In the genomic region with DNA sequence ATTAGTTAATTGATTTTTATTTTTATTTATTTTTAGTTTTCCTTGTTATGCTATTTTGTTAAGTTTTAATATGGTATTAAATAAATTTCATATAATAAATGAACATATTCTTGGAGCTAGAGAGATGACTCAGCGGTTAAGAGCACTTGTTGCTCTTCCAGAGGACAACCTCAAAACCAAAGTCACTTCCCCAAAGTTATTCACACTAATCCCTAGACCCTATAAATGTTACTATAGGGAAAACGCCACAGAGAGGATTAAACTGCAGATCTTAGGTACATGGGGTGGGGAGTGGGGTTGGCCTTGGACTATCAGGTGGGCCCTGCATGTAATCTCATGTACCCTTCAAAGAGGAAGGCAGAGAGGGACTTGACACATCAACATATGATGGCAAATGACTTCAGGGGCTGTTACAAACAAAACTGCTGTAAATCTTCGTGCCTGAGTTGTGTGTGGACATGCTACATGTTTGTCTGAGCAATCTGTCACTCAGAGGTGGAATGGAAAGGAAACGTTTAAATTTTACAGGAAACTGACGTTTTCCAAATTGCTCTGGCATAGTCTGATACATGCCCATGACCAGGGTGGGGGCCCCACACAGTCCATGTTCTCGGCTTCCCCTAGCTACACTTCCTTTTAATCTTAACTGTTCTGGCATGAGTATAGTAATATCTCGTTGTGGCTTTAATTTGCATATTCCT, we compare ENCODE assay signal across 16 mouse cellular contexts.
"Had no signal": no experiment of that assay in that cellular context is flagged by ENCODE, and none has a peak within 500 bp of the region (broad histone marks: within the 10 kb centered on the region; RNA-seq: fewer than 3 reads in every experiment).

No protein-coding gene starts in this region.

- H3K9ac ChIP-seq: liver, postnatal 0 days; lung, embryonic 15.5 days; midbrain, embryonic 13.5 days; midbrain, embryonic 15.5 days; neural tube, embryonic 12.5 days; stomach, embryonic 15.5 days had no signal

- H3K4me1 ChIP-seq: lung, embryonic 15.5 days; midbrain, embryonic 13.5 days; midbrain, embryonic 15.5 days; neural tube, embryonic 12.5 days; stomach, embryonic 15.5 days had no signal

- ATAC-seq: liver, postnatal 0 days; lung, postnatal 0 days; midbrain, embryonic 13.5 days; midbrain, embryonic 15.5 days had no signal

- H3K4me3 ChIP-seq: lung, embryonic 15.5 days; midbrain, embryonic 13.5 days; midbrain, embryonic 15.5 days; neural tube, embryonic 12.5 days; stomach, embryonic 15.5 days had no signal

- DNase-seq: liver, postnatal 0 days; lung, adult 2 months; lung, postnatal 14 days; lung, postnatal 36 days; right cerebral cortex, postnatal 14 days; thymus, adult 2 months; thymus, postnatal 25 days; thymus, postnatal 4 days had no signal

- H3K27me3 ChIP-seq: lung, embryonic 15.5 days; midbrain, embryonic 13.5 days; midbrain, embryonic 15.5 days; neural tube, embryonic 12.5 days; stomach, embryonic 15.5 days had no signal

- H3K9me3 ChIP-seq: lung, embryonic 15.5 days; midbrain, embryonic 13.5 days; midbrain, embryonic 15.5 days; neural tube, embryonic 12.5 days; stomach, embryonic 15.5 days had no signal

- H3K36me3 ChIP-seq: lung, embryonic 15.5 days; midbrain, embryonic 13.5 days; midbrain, embryonic 15.5 days; neural tube, embryonic 12.5 days; stomach, embryonic 15.5 days had no signal

- H3K27ac ChIP-seq: lung, embryonic 15.5 days; macrophage; midbrain, embryonic 13.5 days; midbrain, embryonic 15.5 days; neural tube, embryonic 12.5 days; stomach, embryonic 15.5 days; stomach, postnatal 0 days had no signal
